Mouse (Mus musculus) kidney, postnatal 25 days (tissue): ENCODE measurements around the gene Zfp467.

ENCODE experiments used
- DNase-seq, 2 experiments: peaks; one replicate each; pipeline ENCODE4 v3.0.0; 2021; ENCODE audit warnings: mixed read lengths in 2 of 2

Zfp467 gene

DNA sequence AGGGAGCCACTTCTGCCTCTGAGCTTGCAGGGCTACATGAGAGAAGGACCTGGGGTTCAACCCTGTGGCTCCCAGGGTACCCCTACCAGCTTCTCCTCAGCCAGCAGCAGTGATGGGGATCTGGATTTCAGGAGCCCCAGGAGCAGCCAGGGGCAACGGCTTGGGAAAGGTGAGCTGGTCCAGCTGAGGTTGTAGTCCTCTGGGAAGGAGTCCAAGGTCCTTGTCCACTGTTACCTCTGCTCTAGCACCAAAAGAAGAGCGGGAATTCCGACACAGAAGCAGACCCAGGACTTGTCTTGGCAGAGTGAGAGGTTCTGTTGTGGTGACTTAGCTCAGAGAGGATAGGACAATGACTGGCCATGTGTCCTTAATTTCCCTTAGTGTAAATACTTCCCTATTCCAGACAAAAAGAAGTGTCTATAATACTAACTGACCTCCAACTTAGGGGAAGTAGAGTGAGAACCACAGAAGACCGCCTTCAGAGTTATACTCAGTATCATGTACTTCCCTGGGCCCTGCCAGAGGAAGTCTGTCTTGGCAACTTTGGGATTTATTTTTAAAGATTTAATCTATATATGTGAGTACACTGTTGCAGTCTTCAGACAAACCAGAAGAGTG, 35.8 kb downstream of the Zfp467 start:
- peak in 1 of 2 experiments; percentile 59 for DNase-seq

DNA sequence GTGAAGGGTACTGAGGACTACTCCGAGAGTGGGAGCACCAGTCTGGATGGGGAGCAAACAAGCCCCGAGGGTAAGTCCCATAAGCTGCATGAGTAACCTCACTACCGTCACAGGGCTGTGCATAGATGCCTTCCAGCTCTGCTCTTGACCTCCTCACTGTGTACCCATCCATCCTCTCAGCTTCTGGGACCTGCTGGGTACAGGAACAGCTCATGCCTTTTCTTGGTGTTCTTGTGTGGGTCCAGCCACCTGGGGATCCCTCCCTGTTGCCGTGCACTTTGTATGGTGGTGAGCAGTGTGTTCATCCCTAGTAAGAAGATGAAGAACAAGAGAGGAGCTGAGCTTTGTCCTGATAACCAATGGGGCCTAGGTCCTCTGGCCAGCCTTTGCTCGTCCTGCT, 41.6 kb downstream of the Zfp467 start:
- DNase-seq: no peak

DNA sequence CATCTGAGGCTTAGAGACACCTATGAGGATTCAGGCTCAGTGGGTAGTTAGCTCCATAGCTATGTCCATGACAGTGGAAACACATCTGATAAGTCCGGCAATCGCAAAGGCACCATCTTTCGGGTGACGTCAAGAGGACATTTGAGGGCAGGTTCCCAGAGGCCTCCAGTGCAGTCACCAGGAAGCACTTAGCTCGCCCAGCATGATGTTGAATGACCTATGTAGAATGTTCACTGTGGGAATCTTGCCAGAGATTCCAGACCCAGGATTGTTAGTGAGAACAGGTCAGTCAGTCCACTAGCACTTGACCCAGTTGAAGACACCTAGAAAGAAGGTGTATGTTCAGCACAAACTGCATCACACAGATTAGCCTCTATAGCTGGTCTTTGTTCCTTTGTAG, 45.7 kb downstream of the Zfp467 start:
- peak in 1 of 2 experiments; percentile 54 for DNase-seq

DNA sequence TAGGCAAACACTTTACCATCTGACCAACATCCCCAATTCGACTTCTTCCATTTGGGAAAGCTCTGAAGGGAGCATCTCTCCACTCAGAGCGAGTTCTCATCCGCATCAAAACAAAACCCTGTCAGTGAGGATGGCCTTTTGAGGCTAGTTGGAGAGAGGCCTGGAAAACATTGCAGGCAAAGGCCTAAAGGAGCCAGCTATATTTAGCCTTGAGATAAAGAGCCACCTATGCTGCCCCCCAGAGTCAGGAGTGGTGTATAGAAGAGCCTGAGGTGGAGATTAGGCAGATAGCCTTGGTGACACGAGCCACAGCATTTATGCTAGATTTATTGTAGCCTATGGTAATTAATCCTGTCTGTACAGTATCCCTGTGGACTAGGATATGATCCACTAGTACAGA, 48.3 kb downstream of the Zfp467 start:
- peak; percentile 44 to 47 for DNase-seq

DNA sequence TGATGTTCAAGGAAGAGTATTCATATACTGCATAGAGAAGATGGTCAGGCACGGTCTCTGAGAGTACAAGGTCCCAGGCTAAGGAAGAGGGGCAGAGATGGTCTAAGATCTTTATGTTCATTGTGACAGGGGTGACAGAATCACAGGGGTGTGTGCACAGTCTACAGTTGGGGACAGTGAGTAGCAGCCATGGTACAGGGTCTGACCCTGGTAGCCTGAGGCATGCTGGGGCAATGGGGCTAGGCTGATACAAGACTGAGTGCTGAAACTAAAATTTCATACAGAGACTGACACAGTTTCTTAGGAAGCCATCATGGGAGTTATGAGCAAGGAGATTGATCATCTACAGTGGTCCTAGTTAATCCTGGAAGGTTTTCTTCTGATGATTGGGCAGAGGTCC, 48.9 kb downstream of the Zfp467 start:
- no peak for DNase-seq

DNA sequence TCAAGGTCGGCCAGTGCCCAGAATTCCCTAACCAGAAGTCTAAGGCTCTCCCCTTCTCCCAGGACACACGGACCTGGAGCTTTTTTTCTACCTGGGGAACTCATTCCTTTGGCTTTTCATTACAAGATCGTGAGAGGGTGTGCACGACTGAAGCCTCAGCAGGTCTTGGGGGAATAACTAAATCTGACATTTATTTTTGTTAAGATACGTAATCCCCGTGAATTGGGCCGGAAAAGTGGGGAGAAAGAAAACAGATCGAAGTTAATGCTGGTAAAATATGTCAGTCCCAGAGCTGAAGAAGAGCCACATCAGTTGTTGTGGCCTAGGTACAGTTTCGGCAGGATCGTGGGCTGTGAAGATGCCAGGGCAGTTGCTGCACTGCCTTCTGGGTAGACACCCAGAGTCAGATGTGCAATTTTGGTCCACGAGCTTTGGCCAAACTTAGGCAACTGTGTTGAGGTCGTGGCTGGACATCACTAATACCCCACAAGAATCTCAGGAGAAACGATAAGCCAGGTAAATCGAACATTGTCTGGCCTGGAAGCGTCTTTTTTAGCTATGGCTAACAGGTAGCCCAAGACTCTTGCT, 49.5 kb downstream of the Zfp467 start:
- peak in 1 of 2 experiments; percentile 49 for DNase-seq

DNA sequence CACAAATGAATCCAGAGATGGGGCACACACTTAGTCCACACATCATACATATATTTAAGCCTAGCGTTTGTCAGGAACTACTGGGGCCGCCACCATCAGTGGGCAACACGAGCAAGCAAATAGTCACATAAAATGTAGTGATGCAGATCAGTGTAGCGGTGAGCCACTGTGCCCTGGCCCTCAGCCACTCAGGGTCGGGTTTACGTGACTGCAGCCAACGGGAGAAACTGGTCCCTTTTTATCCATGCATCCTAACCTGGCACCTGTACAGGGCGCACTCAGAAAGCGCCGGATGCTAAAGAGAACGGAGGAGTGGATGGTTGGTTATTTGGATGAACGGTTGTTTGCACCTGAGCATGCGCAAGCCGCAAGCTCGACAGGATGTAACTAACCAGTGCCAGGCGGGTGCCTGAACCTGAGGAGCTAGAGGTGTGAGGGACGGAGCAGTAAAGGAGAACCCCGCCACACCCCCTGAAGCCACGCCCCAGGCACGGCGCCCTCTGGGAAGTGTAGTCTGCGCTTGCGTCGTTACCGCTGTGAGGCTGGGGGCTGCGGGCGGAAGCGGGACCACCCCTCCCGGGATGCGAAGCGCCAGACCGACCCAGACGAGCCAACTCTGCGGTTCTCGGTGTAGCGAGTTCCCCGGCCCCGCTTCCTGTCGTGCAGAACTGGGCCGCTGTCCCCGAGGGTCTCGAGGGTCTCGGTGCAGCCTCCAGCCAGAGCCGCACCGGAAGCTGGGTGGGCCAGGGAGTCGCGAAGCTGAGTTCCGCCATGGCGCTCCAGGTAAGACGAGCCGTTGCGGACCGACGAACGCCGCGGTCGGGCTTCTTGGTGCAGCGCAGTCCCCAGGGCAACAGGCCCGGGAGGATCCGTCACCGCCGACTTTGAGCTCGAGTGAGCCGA, 50.3 kb downstream of the Zfp467 start, which contains the start of gene Krba1:
TSS of gene Krba1 (plus strand) at position 482 of the 903 bp plus-strand sequence.
- DNase-seq: peak; percentile 91 to 95

DNA sequence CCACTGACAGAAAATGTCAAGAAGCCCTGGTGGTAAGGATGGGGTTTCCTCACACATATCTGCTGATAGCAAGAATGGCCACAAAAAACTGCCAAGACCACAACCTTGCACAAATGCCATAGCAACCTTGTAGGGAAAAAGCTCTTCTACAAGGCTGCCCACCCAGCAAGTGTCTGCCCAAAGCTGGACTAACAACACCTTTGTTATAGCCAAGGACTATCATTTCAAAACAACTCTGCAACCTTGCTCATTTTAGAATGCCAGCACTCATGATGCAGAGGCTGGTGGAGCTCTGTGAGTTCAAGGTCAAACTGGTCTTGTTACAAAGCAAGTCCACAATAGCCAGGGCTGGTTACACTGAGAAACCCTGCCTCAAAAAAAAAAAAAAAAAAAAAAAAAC, 51.8 kb downstream of the Zfp467 start:
- peak in 1 of 2 experiments; percentile 18 for DNase-seq

DNA sequence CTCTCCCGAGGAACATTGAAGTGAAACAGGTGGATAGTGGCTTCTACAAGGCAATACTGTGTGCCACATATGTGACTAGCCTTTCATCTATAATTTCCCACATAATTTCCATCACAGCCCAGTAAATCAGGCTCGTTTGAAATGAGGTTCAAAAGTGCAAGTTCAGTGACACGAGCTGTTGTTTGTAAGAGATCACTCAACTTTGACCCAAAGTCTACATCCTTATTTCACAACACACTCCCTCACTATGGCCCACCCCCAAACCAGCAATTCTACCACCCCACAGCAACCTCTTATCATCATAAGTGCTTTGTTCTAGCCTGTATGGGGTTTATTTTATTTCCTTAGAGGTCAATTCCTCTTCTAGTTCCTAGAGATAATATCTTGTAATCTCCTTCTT, 57.4 kb downstream of the Zfp467 start:
- DNase-seq: no peak
